Mouse (Mus musculus) myocyte (in vitro differentiated cells): ENCODE data around the gene Slc28a2.

Source experiments
- E2F4 ChIP-seq: IDR thresholded peaks from one replicate; pipeline ENCODE4 v1.6.1; 2011; ENCODE audit warnings: mild to moderate bottlenecking, control low read depth, moderate library complexity; ENCODE audit not compliant: insufficient read depth
- MAX ChIP-seq: IDR thresholded peaks from one replicate; pipeline ENCODE4 v1.6.1; 2011; ENCODE audit warnings: low read depth, mild to moderate bottlenecking, control low read depth
- MYOD1 ChIP-seq, 3 experiments: IDR thresholded peaks; one replicate each; pipeline ENCODE4 v1.6.1; 2011; ENCODE audit warnings: control low read depth in 2 of 3, low read depth in 2 of 3, mild to moderate bottlenecking in 2 of 3, moderate library complexity in 1 of 3; ENCODE audit not compliant: insufficient read length in 2 of 3, control insufficient read depth in 1 of 3
- MYOG ChIP-seq, 3 experiments: IDR thresholded peaks; one replicate each; pipeline ENCODE4 v1.6.1; 2011; ENCODE audit warnings: control low read depth in 2 of 3, low read depth in 2 of 3, mild to moderate bottlenecking in 2 of 3; ENCODE audit not compliant: insufficient read length in 2 of 3, control insufficient read depth in 1 of 3, insufficient read depth in 1 of 3
- POLR2A ChIP-seq: IDR thresholded peaks from one replicate; pipeline ENCODE4 v1.6.1; 2011; ENCODE audit warnings: low read depth, mild to moderate bottlenecking, control low read depth, moderate library complexity; ENCODE audit not compliant: insufficient read length
- REST ChIP-seq: IDR thresholded peaks from one replicate; pipeline ENCODE4 v1.6.1; 2011; ENCODE audit warnings: mild to moderate bottlenecking, control low read depth, moderate library complexity; ENCODE audit not compliant: insufficient read depth, insufficient read length
- TCF12 ChIP-seq: IDR thresholded peaks from one replicate; pipeline ENCODE4 v1.6.1; 2011; ENCODE audit warnings: mild to moderate bottlenecking, control low read depth; ENCODE audit not compliant: poor library complexity, insufficient read depth, severe bottlenecking
- TCF3 ChIP-seq: IDR thresholded peaks from one replicate; pipeline ENCODE4 v1.6.1; 2011; ENCODE audit warnings: low read depth, control low read depth; ENCODE audit not compliant: insufficient read length
- USF1 ChIP-seq: IDR thresholded peaks from one replicate; pipeline ENCODE4 v1.6.1; 2011; ENCODE audit warnings: low read depth, mild to moderate bottlenecking, control low read depth, moderate library complexity

- TF ChIP-seq MYOG (IDR thresholded peaks at IDR 0.05; ENCODE audit: control insufficient read depth in 1 of 3, insufficient read depth in 1 of 3, insufficient read length in 2 of 3, low read depth in 2 of 3) (no peak), POLR2A (no peak), E2F4 (no peak), USF1 (no peak), MYOD1 (IDR thresholded peaks at IDR 0.05; ENCODE audit: control insufficient read depth in 1 of 3, insufficient read length in 2 of 3, low read depth in 2 of 3) (no peak), TCF12 (no peak), MAX (no peak), REST (no peak), TCF3 (no peak)
Measured at GRCm38 (mm10) chr2:122382121-122382520, 44.2 kb upstream of the Slc28a2 start.
